Comparison of ENCODE assay signal across 8 mouse cellular contexts in genomic region chr15:100870775-100871106, GRCm38 (mm10). TPM values are rescaled to one million over a fixed set of nuclear protein-coding genes. Genes with fewer than 3 reads are reported as not detected.
DNase-seq lines count a peak whose midpoint lies in the region; ATAC-seq lines count a peak whose summit lies in the region.

No protein-coding gene starts in this region.

- 2% methylated on average over 21 of the region's 69 CpGs for WGBS in forebrain, embryonic 11.5 days
- whole genome bisulfite sequencing in midbrain, embryonic 14.5 days: 1% methylated on average over 25 of the region's 69 CpGs

- H3K9ac ChIP-seq in forebrain, embryonic 11.5 days (ENCODE audit: low read length): peak overlapping the region; percentile 94
- H3K9ac ChIP-seq in midbrain, embryonic 14.5 days (replicated peaks; ENCODE audit: low read length): peak overlapping the region; percentile 91

- H3K27me3 ChIP-seq in forebrain, embryonic 11.5 days (ENCODE audit: control insufficient read depth, insufficient read depth, low read length): peaks cover 26% of the 10 kb centered on the region
- peaks cover 13% of the 10 kb centered on the region; the same call in 1 of the 2 replicates for H3K27me3 ChIP-seq in midbrain, embryonic 14.5 days (ENCODE audit: control insufficient read depth, insufficient read depth, low read length)

- H3K4me3 ChIP-seq in forebrain, embryonic 11.5 days (ENCODE audit: low read depth, low read length): peak overlapping the region; percentile 84
- H3K4me3 ChIP-seq in midbrain, embryonic 14.5 days (replicated peaks; ENCODE audit: low read depth, low read length): peak overlapping the region; percentile 85

- ATAC-seq in forebrain, embryonic 11.5 days (replicated peaks; ENCODE audit: low FRiP score): peak; percentile 70
- peak; percentile 80 for ATAC-seq in midbrain, embryonic 14.5 days (ENCODE audit: low FRiP score, low TSS enrichment)

- H3K36me3 ChIP-seq in forebrain, embryonic 11.5 days (ENCODE audit: control insufficient read depth, insufficient read depth, low read length): no peaks in the 10 kb centered on the region
- H3K36me3 ChIP-seq in midbrain, embryonic 14.5 days (ENCODE audit: control insufficient read depth, insufficient read depth, low read length): no peaks in the 10 kb centered on the region

- peak overlapping the region; percentile 78 for H3K4me2 ChIP-seq in forebrain, embryonic 11.5 days (ENCODE audit: low read depth, low read length, severe bottlenecking)
- peak overlapping the region; percentile 69 for H3K4me2 ChIP-seq in midbrain, embryonic 14.5 days (ENCODE audit: low read length)

- peak; percentile 55 for DNase-seq in layer of hippocampus, adult 9-11 months
- no peak for DNase-seq in layer of hippocampus, adult 11-12 months (ENCODE audit: low spot score)
- DNase-seq in brain, embryonic 18.5 days (ENCODE audit: low read depth, low spot score): peak; percentile 56
- DNase-seq in forebrain, embryonic 11.5 days (ENCODE audit: low spot score): peak; percentile 87
- DNase-seq in layer of hippocampus, postnatal 10 days (ENCODE audit: low spot score in 2 of 2): peak; percentile 61 to 80
- peak; percentile 93 for DNase-seq in midbrain, embryonic 14.5 days
- no peak for DNase-seq in c-Kit-positive CD71-positive TER-119-positive erythroid progenitor cells, embryonic 14.5 days (ENCODE audit: low spot score)
- DNase-seq in natural killer cell, adult 2 months (ENCODE audit: low spot score in 2 of 2): no peak

- H3K27ac ChIP-seq in forebrain, embryonic 11.5 days (ENCODE audit: low read depth, low read length): 0 out of 2 replicates have a peak overlapping the region, but pooled peaks have one; percentile 25
- peak overlapping the region; percentile 87 for H3K27ac ChIP-seq in midbrain, embryonic 14.5 days (replicated peaks; ENCODE audit: low read depth, low read length)

- peaks cover 6% of the 10 kb centered on the region for H3K4me1 ChIP-seq in forebrain, embryonic 11.5 days (replicated peaks; ENCODE audit: control insufficient read depth, insufficient read depth, low read length)
- peaks cover 30% of the 10 kb centered on the region for H3K4me1 ChIP-seq in midbrain, embryonic 14.5 days (ENCODE audit: control insufficient read depth, insufficient read depth, low read length)

- H3K9me3 ChIP-seq in forebrain, embryonic 11.5 days (ENCODE audit: control insufficient read depth, low read length): no peaks in the 10 kb centered on the region
- no peaks in the 10 kb centered on the region for H3K9me3 ChIP-seq in midbrain, embryonic 14.5 days (ENCODE audit: control insufficient read depth, low read length)

RNA-seq across cellular contexts. Expression of gene Scn8a, which starts 1.1 kb away (rescaled TPM):
- polyA plus RNA-seq in forebrain, embryonic 11.5 days (2014; fragmentation: Nextera tagmentation; extraction: Ambion mirVana): 13.9 and 14.1 TPM in 2 replicates
- total RNA-seq in layer of hippocampus, postnatal 10 days (2021): 100 to 1,000 TPM; 174 to 175 TPM
- polyA plus RNA-seq in midbrain, embryonic 14.5 days (2014; fragmentation: Nextera tagmentation; extraction: Ambion mirVana): 19.0 and 21.1 TPM in 2 replicates

Comparison
In these comparisons a context has a peak if more than half of its experiments do, and no peak if none do; other contexts are left out.
1. DNase-seq: peak in layer of hippocampus, adult 9-11 months (single experiment), brain, embryonic 18.5 days (single experiment), forebrain, embryonic 11.5 days (single experiment), layer of hippocampus, postnatal 10 days (2 of 2) and midbrain, embryonic 14.5 days (single experiment); none in layer of hippocampus, adult 11-12 months (single experiment), c-Kit-positive CD71-positive TER-119-positive erythroid progenitor cells, embryonic 14.5 days (single experiment) and natural killer cell, adult 2 months (0 of 2).